Mouse (Mus musculus): Measurements from ENCODE around the gene Cacna2d3.

- TF ChIP-seq CTCF (IDR thresholded peaks at IDR 0.05; ENCODE audit: insufficient read depth, low read depth, low read length) (no peak), POLR2A (IDR thresholded peaks at IDR 0.05; ENCODE audit: insufficient read depth, low read depth, low read length) (no peak)
These were observed 354.8 kb downstream of the Cacna2d3 start for GRCm38 (mm10) chr14:29366911-29367310.

All from olfactory bulb, adult 2 months (tissue).